Mouse (Mus musculus) liver, adult 2 months (tissue): ENCODE measurements at regions not wholly inside any gene's neighbourhood (a gene's known extent, or its start where the extent isn't known, plus 50 kb on each side); places are given as distances from the start of the nearest gene placed in this dataset.

ENCODE experiments used
- CTCF ChIP-seq: fragments of 200-500 bp; IDR thresholded peaks from 2 replicates; pipeline ENCODE4 v1.5.1; 2011; ENCODE audit warnings: low read depth, low read length, control low read depth
- POLR2A ChIP-seq: fragments of 200-500 bp; IDR thresholded peaks from 2 replicates; pipeline ENCODE4 v1.6.1; 2011; ENCODE audit warnings: low read length, control low read depth; ENCODE audit not compliant: insufficient read depth; ENCODE audit errors: extremely low read depth

- no peak for TF ChIP-seq CTCF
- no peak for TF ChIP-seq POLR2A
Observed at GRCm38 (mm10) chr16:76444668-76445067, 71.0 kb upstream of the Nrip1 start.
